Mouse (Mus musculus) thymus, postnatal 10 days (tissue): ENCODE data around the gene Six4.
"Not testable (repeated sequence)": the region's sequence is repeated elsewhere in the genome, so short reads cannot be mapped to it uniquely, and the experiment has no call there.

ENCODE experiments used
- DNase-seq, 2 experiments: peaks; one replicate each; pipeline ENCODE4 v3.0.0; 2021; ENCODE audit warnings: low spot score in 2 of 2

Six4 gene

DNA sequence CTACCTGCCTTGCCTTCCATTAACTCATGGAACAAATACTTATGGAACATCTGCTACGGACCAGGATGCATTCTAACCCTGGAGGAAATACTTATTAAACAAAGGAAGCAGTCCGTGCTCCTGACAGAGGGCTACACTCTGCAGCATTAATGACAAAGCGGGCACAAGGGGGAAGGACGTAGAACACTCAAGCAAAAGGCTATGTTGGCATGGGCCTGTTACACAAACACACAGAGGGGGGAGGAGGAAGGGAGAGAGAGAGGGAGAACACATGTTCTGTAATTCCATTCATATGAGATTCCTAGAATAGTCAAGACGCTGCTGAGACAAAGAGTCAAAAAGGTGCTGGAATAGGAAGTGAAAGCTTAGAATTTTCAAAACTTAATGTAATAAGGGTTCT, 24.8 kb downstream of the Six4 start:
- DNase-seq = no peak

DNA sequence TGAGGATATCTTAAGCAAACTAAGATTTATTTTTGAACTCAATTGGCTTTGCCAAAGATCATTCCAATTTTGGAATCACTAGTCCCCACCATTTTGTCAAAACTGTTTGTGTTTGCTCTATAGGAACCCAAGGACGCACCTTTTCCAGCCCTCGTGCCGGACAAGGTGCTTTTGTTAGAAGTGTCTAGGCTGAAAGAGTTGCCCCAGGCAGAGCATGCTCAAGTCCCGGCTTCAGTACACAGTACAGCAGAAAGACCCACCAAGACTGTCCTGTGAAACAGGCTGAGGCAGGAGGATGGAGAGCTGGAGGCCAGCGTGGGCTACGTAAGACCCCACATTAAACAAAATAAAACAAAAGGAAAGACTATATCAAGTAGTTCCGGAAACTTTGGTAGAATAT, 26.2 kb downstream of the Six4 start:
- DNase-seq = no peak

DNA sequence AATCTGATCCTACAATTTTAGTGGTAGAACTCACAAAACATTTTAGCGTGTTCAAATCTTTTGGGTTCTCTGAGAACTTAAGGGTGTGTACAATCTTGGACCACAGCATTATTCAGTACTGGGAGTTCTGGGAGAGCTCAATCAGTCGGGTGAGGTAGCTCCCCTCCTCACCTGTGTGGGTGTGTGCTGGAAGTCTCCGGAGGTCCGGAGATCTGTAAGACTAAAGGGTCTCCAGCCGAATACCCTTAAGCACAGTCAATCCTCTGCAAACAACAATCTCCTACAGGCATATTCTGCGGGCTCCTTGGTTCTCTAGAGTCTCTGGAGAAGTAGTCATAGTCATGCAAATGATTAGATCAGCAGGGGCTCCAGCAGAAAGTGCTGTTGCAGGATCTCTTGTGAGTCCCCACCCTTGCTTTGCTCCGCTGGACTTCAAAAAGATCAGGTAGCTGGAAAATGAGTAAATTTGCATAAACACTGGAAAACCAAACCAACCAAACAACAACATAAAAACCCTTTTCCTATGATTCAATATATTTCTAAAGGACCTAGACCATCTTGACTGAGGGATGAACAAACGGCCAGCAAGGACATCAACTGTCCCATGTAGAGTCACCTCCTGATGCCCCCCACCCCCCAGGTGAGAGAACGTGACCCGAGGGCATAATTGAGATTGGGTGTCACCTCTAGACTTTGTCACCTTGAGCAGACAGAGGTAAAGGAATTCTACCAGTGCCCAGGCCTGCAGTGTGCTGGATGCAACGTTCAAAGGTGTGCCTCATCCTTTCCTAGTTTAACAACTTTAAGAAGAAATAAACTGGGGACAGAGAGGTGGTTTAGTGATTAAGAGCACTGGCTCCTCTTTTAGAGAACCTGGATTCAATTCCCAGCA, 27.3 kb downstream of the Six4 start:
- DNase-seq = no peak

DNA sequence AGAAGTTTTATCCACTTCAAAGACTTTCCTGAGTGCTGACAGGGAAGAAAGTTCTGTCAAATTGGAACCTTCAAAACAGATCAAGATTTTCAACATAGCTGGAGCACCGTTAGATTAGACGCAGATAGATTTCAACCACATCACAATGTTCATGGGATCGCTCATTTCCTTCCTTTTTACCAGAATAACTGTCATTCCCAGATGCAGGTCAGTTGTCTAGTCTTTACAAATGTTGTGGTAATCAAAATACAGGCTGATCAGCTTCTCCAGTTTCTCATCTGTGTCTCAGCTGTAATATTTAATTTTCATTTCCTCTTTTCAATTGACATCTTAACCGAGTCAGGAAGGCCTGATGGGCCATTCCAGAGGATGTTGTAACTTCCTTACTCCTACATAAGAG, 29.5 kb downstream of the Six4 start:
- DNase-seq = no peak

DNA sequence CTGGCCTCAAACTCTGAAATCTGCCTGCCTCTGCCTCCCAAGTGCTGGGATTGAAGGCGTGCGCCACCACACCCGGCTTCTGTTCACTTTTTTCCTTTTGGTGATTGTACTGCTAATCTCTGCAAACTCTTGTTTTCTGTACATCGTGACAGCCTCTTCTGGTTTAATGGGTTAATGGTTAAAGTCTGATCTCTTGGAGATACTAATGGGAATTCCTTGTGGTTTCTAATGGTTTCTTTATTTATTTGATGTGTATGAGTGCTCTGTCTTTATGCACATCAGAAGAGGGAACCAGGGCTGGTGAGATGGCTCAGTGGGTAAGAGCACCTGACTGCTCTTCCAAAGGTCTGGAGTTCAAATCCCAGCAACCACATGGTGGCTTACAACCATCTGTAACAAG, 31.4 kb downstream of the Six4 start:
- DNase-seq = not testable (repeated sequence)

DNA sequence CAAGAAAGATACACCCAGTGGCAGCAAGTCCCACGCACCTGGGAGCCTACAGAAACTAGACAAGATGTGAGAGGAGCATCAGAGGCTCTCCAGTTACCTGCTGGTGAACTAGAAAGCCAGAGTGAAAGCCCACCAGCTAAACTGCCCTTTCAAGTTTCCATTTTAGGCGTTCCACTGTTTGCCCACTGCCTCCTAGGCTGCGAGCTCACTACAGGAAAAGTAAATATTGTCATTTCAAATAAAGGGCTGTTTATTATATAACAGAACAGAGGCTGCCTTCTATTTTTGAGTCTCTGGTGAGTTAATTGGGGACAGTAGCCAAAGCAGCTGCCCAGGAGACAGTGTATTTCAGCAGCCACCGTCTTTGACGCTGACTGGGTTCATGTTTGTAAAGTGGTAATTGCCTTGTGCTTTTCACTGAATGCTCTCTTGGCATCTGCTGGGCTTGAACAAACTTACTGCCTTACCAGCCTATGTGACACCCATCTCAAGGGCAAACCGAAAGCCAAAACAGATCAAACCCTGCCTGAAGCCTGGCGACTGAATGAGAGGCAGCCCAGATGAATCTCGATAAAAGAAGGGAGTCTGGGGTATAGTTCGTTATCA, 52.3 kb downstream of the Six4 start:
- no peak for DNase-seq

DNA sequence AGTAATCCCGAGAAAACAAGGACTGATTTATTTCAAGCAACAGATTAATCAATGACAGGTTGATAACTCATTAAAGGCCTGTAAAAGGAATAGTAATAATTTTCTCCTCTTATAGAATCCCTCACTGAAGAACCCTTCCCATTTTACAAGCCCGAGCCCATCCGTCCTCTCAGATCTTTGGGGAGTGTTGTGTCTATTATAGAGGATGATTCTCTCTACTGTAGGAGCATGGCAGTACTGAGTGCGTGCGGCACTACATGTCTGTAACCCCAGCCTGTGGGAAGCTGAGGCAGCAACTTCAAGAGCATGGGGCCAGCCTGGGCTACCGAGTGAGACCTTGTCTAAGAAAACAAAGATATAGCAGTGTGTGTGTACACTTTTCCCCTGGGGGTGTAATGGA, 55.8 kb downstream of the Six4 start:
- DNase-seq = no peak

DNA sequence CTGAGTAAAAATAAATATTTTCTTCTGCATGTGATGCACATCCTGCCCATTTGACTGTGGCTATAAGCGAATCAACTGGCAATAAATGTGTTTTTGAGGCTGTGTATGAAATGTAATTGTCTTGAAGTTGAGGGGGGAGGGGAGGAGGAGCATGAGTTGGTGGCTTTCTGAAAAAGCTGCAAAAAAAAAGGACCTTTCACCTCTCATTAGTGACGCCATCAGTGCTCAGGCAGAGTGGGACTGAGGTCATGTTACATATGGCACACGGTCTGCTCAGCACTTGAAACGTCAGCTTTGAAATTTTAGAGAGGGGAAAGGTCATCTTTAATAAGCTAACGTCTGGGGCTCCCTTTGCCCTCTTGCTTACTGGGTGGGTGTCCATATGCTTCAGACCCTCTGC, 57.8 kb downstream of the Six4 start:
- no peak for DNase-seq

DNA sequence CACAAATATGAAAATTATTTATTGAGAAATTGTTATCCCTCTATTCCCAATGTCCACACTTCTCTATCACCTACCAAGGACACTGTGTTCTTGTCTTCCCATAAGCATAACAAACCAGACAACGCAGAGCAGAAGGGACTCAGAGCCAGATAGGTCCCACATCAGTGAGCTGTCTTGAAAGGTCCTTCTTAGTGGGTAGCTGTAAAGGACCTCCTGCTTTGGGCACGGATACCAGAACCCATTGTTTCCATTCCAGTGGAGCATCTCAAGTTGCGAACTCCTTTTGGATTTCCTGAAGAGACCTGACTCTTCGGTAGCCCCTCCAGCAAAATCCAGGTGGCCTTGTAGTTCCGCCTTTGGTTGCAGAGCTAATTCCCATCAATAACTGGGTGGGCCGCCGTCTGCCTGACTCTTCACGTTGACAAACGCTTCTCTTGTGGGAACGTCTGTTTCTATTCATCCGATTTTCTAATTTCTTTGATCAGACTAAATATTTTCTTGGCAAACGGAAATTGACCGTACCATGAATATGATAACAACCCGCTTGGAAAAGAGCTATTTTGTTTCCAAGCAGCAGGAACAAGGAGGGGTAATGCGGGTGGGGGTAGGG, 58.6 kb downstream of the Six4 start:
- DNase-seq = no peak

DNA sequence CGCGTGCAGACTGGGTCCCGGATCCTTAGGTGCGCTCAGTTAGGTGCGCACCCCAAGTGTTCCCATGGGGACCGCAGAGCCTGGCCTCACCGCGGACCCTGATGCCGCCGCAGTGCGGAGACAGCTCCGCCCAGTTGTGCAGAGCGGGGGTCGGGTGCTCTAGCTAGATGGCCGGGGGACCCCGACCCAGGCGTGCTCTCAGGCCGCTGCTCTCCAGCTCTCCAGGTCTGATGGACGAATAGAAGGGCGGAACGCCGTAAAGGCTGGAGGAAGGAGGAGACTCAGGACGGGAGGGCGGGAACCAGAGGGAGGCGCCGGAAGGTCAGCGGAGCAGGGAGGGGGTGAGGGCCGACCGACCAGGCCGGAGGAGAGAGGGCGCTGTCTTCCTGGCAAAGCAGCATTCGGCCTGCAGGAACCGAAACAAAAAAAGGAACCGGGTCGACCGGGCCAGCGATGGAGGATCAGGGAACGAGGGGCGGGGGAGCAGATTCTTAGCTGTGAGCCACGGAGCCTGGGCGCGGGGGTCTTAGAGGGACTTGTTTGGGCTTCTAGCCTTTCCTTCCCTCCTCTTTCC, 59.5 kb downstream of the Six4 start, which contains the start of gene Six1:
TSS of gene Six1 (minus strand) at position 220 of the 574 bp plus-strand sequence.
- DNase-seq = no peak

DNA sequence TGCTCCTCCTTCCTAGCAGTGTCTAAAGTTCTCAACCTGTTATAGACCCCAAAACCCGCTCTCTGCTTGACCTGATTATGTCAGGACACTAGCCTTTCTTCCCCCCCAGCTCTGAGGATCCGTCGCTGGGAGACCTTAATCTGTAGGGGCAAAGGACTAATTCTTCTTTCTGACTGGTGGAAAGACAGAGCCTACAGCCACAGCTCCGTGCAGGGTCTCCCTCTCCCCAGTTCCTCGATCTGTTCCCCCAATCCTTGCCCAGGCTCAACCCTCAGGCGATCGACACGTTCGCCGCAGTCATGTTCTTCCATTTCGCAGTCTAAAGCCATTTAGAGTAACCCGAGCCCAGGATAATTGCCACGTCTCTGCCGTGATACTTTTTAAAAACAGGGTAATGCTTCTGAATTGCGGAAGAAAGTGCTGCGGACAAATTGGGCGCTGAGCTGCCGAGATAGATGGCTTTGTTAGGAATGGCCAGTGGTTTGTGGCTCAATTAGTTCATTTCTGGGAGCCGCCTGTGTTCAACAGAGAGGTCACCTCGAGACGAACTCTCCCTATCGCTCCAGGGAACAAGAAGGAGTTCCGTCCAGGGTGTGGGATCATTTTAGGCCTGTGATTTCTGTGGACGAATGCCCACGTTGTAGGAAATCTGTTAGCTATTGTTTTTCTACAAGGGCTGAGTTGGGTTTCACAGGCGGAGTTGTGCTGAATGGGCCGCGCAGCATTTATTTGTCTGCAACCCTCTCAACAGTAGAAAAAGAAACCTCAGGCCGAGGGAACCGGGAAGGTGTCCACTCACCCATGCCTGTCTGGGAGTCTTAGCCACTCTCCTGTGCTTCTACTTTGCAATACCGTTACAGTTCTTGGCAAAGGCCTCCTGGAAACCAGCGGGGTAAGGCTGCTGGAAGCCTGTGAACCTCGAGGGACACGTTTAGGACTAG, 60.3 kb downstream of the Six4 start:
- no peak for DNase-seq

DNA sequence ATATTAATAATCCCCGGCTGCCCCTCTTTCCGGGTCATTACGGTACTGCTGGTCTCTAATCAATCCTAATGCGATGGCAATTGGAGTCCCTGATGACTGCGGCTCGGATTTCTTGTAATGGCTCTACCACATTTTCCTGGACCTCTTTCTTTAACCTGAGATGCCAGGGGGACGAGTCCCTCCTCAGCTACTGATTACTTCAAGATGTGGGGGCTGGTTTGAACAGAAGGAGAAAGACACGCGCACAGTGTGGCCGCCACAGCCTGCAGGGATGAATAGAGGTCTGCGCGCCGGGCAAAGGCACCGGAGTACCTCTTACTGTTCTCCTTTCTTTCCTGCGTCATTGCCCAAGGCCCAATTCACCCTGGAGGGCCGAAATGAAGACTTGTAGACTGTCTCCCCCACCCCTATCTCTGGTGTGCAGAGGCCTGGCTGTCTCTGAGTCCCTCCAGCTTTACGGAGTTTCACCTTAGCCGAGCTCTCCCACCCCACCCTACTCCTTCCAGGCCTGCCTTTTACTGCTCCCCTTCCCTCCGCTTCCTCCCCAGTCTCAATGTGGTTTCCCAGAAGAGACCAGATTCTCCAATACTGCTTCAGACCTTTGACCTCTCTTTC, 61.1 kb downstream of the Six4 start:
- no peak for DNase-seq

DNA sequence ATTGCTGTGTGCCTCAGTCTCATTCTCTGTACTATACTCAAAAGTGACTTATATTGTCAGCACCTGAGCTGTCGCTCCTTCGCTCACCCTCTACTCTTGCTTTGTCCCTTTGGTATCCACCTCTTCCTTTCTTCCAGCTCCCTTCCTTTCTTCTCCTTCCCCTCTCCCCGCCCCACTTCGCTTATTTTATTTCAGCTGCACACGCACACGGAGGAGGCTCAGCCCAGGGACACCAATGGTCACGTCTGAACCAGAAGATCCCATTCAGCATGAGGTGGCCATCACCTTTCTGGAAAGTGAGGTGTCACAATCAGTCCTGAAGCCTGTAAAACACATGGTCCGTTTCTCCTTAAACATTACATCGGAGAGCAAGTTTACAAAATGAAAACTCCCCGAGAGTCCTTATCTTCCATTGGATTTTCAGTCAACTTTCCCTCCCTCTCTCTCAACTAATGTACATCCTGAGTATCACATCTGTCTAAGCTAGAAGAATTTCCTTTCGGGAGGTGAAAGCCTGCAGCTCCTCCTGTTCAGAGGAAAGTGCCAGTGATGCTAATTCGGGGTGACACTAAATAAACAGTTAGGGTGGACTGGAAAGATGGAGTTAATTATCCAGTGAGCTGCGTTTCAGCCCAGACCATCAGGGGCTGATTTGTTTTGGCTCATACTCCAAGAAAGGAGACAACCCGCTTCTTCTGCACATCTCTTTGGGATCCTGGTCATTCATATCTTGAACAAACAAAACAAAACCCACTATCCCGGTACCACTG, 62.3 kb downstream of the Six4 start:
- no peak for DNase-seq

DNA sequence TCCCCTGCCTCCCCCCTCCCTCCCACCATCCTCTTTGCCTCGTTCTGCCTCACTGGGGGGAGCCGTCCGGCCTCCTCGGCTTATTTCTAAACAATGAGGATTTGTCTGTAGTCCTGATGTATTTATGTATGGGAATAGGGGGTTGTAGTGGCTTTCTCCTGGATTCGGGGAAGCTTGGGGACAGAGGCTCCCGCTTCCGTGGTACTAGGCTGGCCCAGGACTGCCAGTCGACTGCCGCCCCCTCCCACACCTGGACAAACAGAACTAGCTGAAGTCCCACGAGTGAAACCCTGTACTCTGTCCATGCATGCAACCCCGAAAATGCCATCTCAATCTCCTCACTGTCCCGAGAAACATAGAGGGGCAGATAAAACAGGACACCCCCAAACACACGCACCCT, 63.0 kb downstream of the Six4 start:
- no peak for DNase-seq
